Mouse (Mus musculus) thymus, adult 2 months (tissue): ENCODE measurements around the gene Alyref. TPM values are rescaled to one million over a fixed set of nuclear protein-coding genes. Genes with fewer than 3 reads are reported as not detected.

ENCODE experiments used
- DNase-seq: peaks from one replicate; pipeline ENCODE4 v3.0.0; 2021
- H3K27ac ChIP-seq: fragments of 200-500 bp; 2 replicates; pipeline ENCODE4 v1.5.1; 2012; ENCODE audit warnings: low read length, control low read depth; ENCODE audit not compliant: control insufficient read depth, insufficient read depth
- H3K27me3 ChIP-seq: fragments of 200-500 bp; 2 replicates; pipeline ENCODE4 v1.6.1; 2012; ENCODE audit warnings: mild to moderate bottlenecking, low read length, moderate library complexity, mixed read lengths; ENCODE audit not compliant: control insufficient read depth, insufficient read depth
- H3K36me3 ChIP-seq: fragments of 200-500 bp; 2 replicates; pipeline ENCODE4 v1.6.1; 2012; ENCODE audit warnings: mild to moderate bottlenecking, low read length, moderate library complexity; ENCODE audit not compliant: control insufficient read depth, insufficient read depth
- H3K4me1 ChIP-seq: fragments of 200-500 bp; replicated peaks from 2 replicates; pipeline ENCODE4 v1.6.1; 2012; ENCODE audit warnings: low read length; ENCODE audit not compliant: control insufficient read depth, insufficient read depth
- H3K4me3 ChIP-seq: fragments of 200-500 bp; 2 replicates; pipeline ENCODE4 v1.5.1; 2012; ENCODE audit warnings: mild to moderate bottlenecking, low read length, control low read depth, moderate library complexity; ENCODE audit not compliant: control insufficient read depth, insufficient read depth
- CTCF ChIP-seq: fragments of 200-500 bp; IDR thresholded peaks from 2 replicates; pipeline ENCODE4 v1.5.1; 2012; ENCODE audit warnings: mild to moderate bottlenecking, control low read depth, low read length, moderate library complexity, borderline replicate concordance; ENCODE audit not compliant: control insufficient read depth, poor library complexity, insufficient read depth; ENCODE audit errors: extremely low read depth
- POLR2A ChIP-seq: fragments of 200-500 bp; IDR thresholded peaks from 2 replicates; pipeline ENCODE4 v1.6.1; 2012; ENCODE audit warnings: mild to moderate bottlenecking, low read length, control low read depth, moderate library complexity; ENCODE audit not compliant: control insufficient read depth, poor library complexity, insufficient read depth; ENCODE audit errors: extremely low read depth
- WGBS: fragments of 180-500 bp; shearing (Covaris S2); methylation state at CpG from one replicate; pipeline ENCODE4 v1.1.7; 2018; 5-methylcytosine and 5-hydroxymethylcytosine counted together
- polyA plus RNA-seq: library from polyadenylated mRNA; depleted of rRNA; stranded (reverse); fragments of >200 nt; gene quantifications from 2 replicates; pipeline ENCODE4 v1.2.3, GENCODE M21; 2012

Gene Alyref
- polyA plus RNA-seq, 1 experiment: 60.9 TPM

GRCm38 (mm10) chr11:120613481-120613972 lies 15.4 kb upstream of the Alyref start:
- 95% methylated on average over 10 of the region's 10 CpGs for WGBS
- Histone ChIP-seq H3K27ac (no peak overlapping the region), H3K4me1 (peaks cover 11% of the 10 kb centered on the region), H3K4me3 (no peak overlapping the region), H3K27me3 (no peaks in the 10 kb centered on the region), H3K36me3 (peaks cover 6% of the 10 kb centered on the region)
- DNase-seq: no peak
- no peak for TF ChIP-seq CTCF
- no peak for TF ChIP-seq POLR2A

GRCm38 (mm10) chr11:120612763-120613162 lies 14.6 kb upstream of the Alyref start:
- TF ChIP-seq POLR2A (no peak), CTCF (peak; percentile 93)
- Histone ChIP-seq H3K4me3 (no peak overlapping the region), H3K4me1 (peaks cover 8% of the 10 kb centered on the region), H3K36me3 (0 out of 2 replicates have a peak, but pooled peaks cover 4% of the 10 kb centered on the region), H3K27ac (no peak overlapping the region), H3K27me3 (no peaks in the 10 kb centered on the region)
- peak; percentile 80 for DNase-seq
- WGBS: 60% methylated on average over 6 of the region's 6 CpGs

- Histone ChIP-seq H3K4me1 (no peaks in the 10 kb centered on the region), H3K4me3 (no peak overlapping the region), H3K27ac (no peak overlapping the region), H3K36me3 (0 out of 2 replicates have a peak, but pooled peaks cover 4% of the 10 kb centered on the region), H3K27me3 (no peaks in the 10 kb centered on the region)
- DNase-seq: no peak
- 95% methylated on average over 9 of the region's 9 CpGs for WGBS
- no peak for TF ChIP-seq POLR2A
- no peak for TF ChIP-seq CTCF
These were observed 12.4 kb upstream of the Alyref start for GRCm38 (mm10) chr11:120610477-120611046.

- Histone ChIP-seq H3K4me3 (no peak overlapping the region), H3K27me3 (no peaks in the 10 kb centered on the region), H3K4me1 (no peaks in the 10 kb centered on the region), H3K27ac (no peak overlapping the region), H3K36me3 (peaks cover 5% of the 10 kb centered on the region; the same call in 1 of the 2 replicates)
- no peak for TF ChIP-seq CTCF
- no peak for TF ChIP-seq POLR2A
- WGBS: 86% methylated on average over 8 of the region's 8 CpGs
- DNase-seq: no peak
These were observed 11.1 kb upstream of the Alyref start for GRCm38 (mm10) chr11:120609250-120609649.

- H3K4me3 ChIP-seq: no peak within 1 kb of the TSS
- peaks cover 14% of the 10 kb centered on the region for H3K36me3 ChIP-seq
- TF ChIP-seq POLR2A (no peak), CTCF (0 out of 2 replicates have a peak, but pooled peaks have one; percentile 18)
- no peaks in the 10 kb centered on the region for H3K4me1 ChIP-seq
- DNase-seq: no peak
- no peaks in the 10 kb centered on the region for H3K27me3 ChIP-seq
- 54% methylated on average over 45 of the region's 45 CpGs for WGBS
- no peak within 1 kb of the TSS for H3K27ac ChIP-seq
These were observed 10.3 kb upstream of the Alyref start, which contains the start of gene Npb for GRCm38 (mm10) chr11:120608241-120609034. TSS of gene Npb (plus strand) at chr11:120608477.

GRCm38 (mm10) chr11:120606764-120607163 lies 8.6 kb upstream of the Alyref start:
- H3K27me3 ChIP-seq: no peaks in the 10 kb centered on the region
- no peak for DNase-seq
- WGBS: 94% methylated on average over 4 of the region's 4 CpGs
- no peak for TF ChIP-seq POLR2A
- no peak for TF ChIP-seq CTCF
- no peak overlapping the region for H3K4me3 ChIP-seq
- no peak overlapping the region for H3K27ac ChIP-seq
- no peaks in the 10 kb centered on the region for H3K4me1 ChIP-seq
- H3K36me3 ChIP-seq: peaks cover 15% of the 10 kb centered on the region
